21 mouse cellular contexts compared by ENCODE assay signal in the genomic region with DNA sequence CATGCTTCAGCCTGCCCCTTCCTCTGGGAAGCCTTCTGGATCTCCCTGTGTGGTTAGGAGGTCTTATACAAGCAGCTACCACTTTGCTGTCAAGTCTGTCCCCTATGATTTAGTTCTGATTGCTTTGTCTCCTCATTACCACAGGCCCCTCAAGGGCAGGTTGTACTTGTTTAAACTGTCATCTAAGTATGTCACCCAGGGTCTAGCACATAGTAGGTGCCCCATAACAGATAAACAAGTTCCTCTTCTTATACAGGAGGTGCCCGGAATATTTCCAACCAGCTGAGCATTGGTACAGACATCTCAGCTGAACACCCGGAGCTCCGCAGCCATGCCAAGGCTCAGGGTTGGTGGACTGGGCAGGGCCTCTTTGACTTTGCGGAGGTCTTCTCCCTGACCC. TPM values are rescaled to one million over a fixed set of nuclear protein-coding genes. Genes with fewer than 3 reads are reported as not detected.
"Had no signal": no experiment of that assay in that cellular context is flagged by ENCODE, and none has a peak within 500 bp of the region (broad histone marks: within the 10 kb centered on the region; RNA-seq: fewer than 3 reads in every experiment).

No protein-coding gene starts in this region.

- H3K4me2 ChIP-seq: lung, embryonic 15.5 days; midbrain, embryonic 11.5 days; midbrain, embryonic 13.5 days; midbrain, embryonic 15.5 days; neural tube, embryonic 12.5 days; stomach, embryonic 15.5 days had no signal

- H3K4me3 ChIP-seq: lung, embryonic 15.5 days; megakaryocyte, embryonic 14.5 days; midbrain, embryonic 13.5 days; midbrain, embryonic 15.5 days; neural tube, embryonic 12.5 days; stomach, embryonic 15.5 days had no signal

- H3K9me3 ChIP-seq: lung, embryonic 15.5 days; megakaryocyte, embryonic 14.5 days; midbrain, embryonic 13.5 days; midbrain, embryonic 15.5 days; neural tube, embryonic 12.5 days; stomach, embryonic 15.5 days had no signal

- ATAC-seq: lung, postnatal 0 days; midbrain, embryonic 13.5 days; midbrain, embryonic 15.5 days had no signal

- H3K27ac ChIP-seq: lung, embryonic 15.5 days; macrophage; midbrain, embryonic 13.5 days; midbrain, embryonic 15.5 days; neural tube, embryonic 12.5 days; stomach, embryonic 15.5 days; stomach, postnatal 0 days had no signal

- H3K27me3 ChIP-seq: lung, embryonic 15.5 days; midbrain, embryonic 13.5 days; midbrain, embryonic 15.5 days; neural tube, embryonic 12.5 days; stomach, embryonic 15.5 days had no signal

- H3K9ac ChIP-seq: lung, embryonic 15.5 days; midbrain, embryonic 13.5 days; midbrain, embryonic 15.5 days; neural tube, embryonic 12.5 days; stomach, embryonic 15.5 days had no signal

- DNase-seq: lung, adult 2 months; lung, postnatal 14 days; lung, postnatal 36 days; right cerebral cortex, postnatal 14 days; thymus, adult 2 months; thymus, postnatal 25 days; thymus, postnatal 4 days had no signal

- H3K36me3 ChIP-seq: lung, embryonic 15.5 days; midbrain, embryonic 15.5 days; stomach, embryonic 15.5 days had no signal

RNA-seq across cellular contexts. Expression of a gene that starts 8.7 kb away (rescaled TPM):
- total RNA-seq: monocyte, adult 5-6 weeks had no signal
- polyA plus RNA-seq: spleen, adult 2 months had no signal

RNA-seq across cellular contexts. Expression of a gene that starts 19.3 kb away (rescaled TPM):
- total RNA-seq: megakaryocyte progenitor cell, adult 5-6 weeks; monocyte, adult 5-6 weeks; neutrophil, adult 5-6 weeks had no signal
- polyA plus RNA-seq: macrophage; midbrain, embryonic 11.5 days; midbrain, embryonic 15.5 days had no signal
